Mouse (Mus musculus) megakaryocyte, embryonic 14.5 days (primary cell): ENCODE results near the gene Ncoa3. TPM values are rescaled to one million over a fixed set of nuclear protein-coding genes. Genes with fewer than 3 reads are reported as not detected.
"Not testable (repeated sequence)": the region's sequence is repeated elsewhere in the genome, so short reads cannot be mapped to it uniquely, and the experiment has no call there.

Experiments used
- H3K27me3 ChIP-seq: replicated peaks from 2 replicates; pipeline ENCODE3; 2012; ENCODE audit warnings: inconsistent platforms
- H3K36me3 ChIP-seq: replicated peaks from 2 replicates; pipeline ENCODE3; 2012; ENCODE audit warnings: low read length, inconsistent platforms, mixed read lengths
- H3K4me1 ChIP-seq: 2 replicates; pipeline ENCODE4 v1.6.1; 2012; ENCODE audit warnings: inconsistent platforms
- H3K4me3 ChIP-seq: replicated peaks from 2 replicates; pipeline ENCODE3; 2012; ENCODE audit warnings: moderate library complexity, mild to moderate bottlenecking, inconsistent platforms
- H3K9me3 ChIP-seq: 2 replicates; pipeline ENCODE4 v1.6.1; 2012; ENCODE audit warnings: inconsistent platforms
- FLI1 ChIP-seq: IDR thresholded peaks from 2 replicates; pipeline ENCODE4 v1.6.1; 2012; ENCODE audit warnings: low read length, inconsistent platforms, mixed read lengths
- GATA1 ChIP-seq: IDR thresholded peaks from 3 replicates; pipeline ENCODE4 v1.6.1; 2012; ENCODE audit warnings: mixed read lengths, low read length, inconsistent platforms, borderline replicate concordance
- polyA plus RNA-seq: library from polyadenylated mRNA; stranded (reverse); fragments of >175 nt; gene quantifications from 2 replicates; pipeline ENCODE4 v1.2.3, GENCODE M21; 2012; ENCODE audit warnings: low replicate concordance; ENCODE audit not compliant: insufficient read depth

Gene Ncoa3
- polyA plus RNA-seq, 1 experiment = 35.4 TPM

- Histone ChIP-seq H3K36me3 (no peaks in the 10 kb centered on the region), H3K27me3 (peaks cover 44% of the 10 kb centered on the region), H3K4me3 (peak overlapping the region; percentile 84), H3K9me3 (no peaks in the 10 kb centered on the region), H3K4me1 (peaks cover 60% of the 10 kb centered on the region)
- TF ChIP-seq GATA1 (no peak), FLI1 (no peak)
Observed at GRCm38 (mm10) chr2:166079961-166080885, 87.8 kb downstream of the Ncoa3 start.

- peaks cover 50% of the 10 kb centered on the region for H3K27me3 ChIP-seq
- TF ChIP-seq GATA1 (no peak), FLI1 (no peak)
- peaks cover 56% of the 10 kb centered on the region for H3K4me1 ChIP-seq
- no peaks in the 10 kb centered on the region for H3K9me3 ChIP-seq
- H3K4me3 ChIP-seq = peak overlapping the region; percentile 84
- no peaks in the 10 kb centered on the region for H3K36me3 ChIP-seq
Observed at GRCm38 (mm10) chr2:166080967-166081750, 88.7 kb downstream of the Ncoa3 start.

DNA sequence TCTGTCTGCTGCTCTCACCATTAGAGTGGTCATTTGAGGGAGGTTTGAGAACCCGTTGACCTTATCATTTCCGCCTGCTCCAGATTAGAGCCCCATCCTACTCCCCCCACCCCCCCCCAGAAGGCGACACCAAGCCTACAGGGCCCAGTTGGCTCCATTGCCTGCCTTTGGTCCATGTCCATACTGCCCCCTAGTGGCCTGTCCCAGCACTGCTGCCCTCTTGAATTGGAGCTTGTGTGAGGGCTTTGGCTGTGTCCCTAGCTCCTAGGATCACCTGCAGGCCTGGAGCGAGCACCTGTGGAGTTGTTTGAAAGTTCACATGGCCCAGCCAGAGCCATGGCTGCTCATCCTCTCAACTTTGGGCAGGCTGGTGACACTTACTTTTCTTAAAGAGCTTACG, 89.8 kb downstream of the Ncoa3 start:
- Histone ChIP-seq H3K36me3 (no peaks in the 10 kb centered on the region), H3K4me3 (no peak overlapping the region), H3K9me3 (no peaks in the 10 kb centered on the region), H3K4me1 (peaks cover 50% of the 10 kb centered on the region), H3K27me3 (peaks cover 50% of the 10 kb centered on the region)
- TF ChIP-seq GATA1 (no peak), FLI1 (no peak)

GRCm38 (mm10) chr2:166082661-166083060, 90.2 kb downstream of the Ncoa3 start:
- Histone ChIP-seq H3K4me3 (no peak overlapping the region), H3K36me3 (no peaks in the 10 kb centered on the region), H3K27me3 (peaks cover 47% of the 10 kb centered on the region), H3K9me3 (no peaks in the 10 kb centered on the region), H3K4me1 (peaks cover 47% of the 10 kb centered on the region)
- TF ChIP-seq FLI1 (no peak), GATA1 (no peak)

DNA sequence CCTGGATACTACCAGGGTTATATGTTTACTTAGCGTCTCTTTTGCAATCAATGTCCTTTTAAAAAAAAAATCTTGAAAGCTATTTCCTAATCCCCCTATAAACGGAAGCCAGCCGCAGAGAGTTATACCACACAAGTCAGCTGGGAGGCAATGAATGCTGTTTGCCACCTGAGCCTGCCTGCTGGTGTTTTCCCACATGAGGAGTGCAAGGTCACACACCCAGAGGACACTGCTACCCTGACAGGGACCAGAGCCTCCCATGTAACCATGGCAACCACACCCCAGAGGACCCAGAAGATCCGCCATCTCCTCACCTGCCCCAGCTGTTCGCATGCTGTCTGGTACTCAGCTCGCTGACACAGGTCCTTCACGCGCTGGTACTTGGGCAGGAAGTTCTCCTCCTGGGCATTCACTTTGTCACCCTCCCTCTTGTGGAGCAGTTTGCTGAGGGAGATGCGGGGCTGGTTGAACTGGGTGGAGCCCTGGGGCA, 91.2 kb downstream of the Ncoa3 start:
- TF ChIP-seq FLI1 (no peak), GATA1 (no peak)
- H3K9me3 ChIP-seq = no peaks in the 10 kb centered on the region
- peaks cover 43% of the 10 kb centered on the region for H3K27me3 ChIP-seq
- H3K4me1 ChIP-seq = peaks cover 46% of the 10 kb centered on the region
- H3K4me3 ChIP-seq = no peak overlapping the region
- H3K36me3 ChIP-seq = no peaks in the 10 kb centered on the region

- Histone ChIP-seq H3K9me3 (no peaks in the 10 kb centered on the region), H3K27me3 (peaks cover 38% of the 10 kb centered on the region), H3K36me3 (no peaks in the 10 kb centered on the region), H3K4me1 (peaks cover 40% of the 10 kb centered on the region), H3K4me3 (no peak overlapping the region)
- TF ChIP-seq GATA1 = no peak
- no peak for TF ChIP-seq FLI1
Observed at GRCm38 (mm10) chr2:166084111-166084510, 91.7 kb downstream of the Ncoa3 start.

DNA sequence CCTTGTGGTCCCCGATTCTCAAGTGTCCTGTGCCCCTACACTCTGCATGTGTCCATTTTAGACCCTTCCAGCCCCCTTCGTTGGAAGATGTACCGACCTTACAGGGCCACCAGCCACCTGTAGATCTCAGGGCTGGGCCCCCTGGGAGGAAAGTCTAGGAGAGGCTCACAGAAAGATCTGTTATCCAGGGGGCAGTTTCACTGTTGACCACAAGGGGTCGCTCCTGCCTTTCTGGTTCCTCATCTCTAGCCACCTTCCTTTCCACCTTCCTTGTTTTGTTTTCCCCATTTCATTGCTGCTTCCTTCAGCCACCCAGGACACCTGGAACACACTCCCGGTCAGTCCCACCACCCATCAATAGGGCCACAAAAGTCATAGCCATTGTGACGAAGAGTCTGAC, 92.5 kb downstream of the Ncoa3 start:
- H3K4me3 ChIP-seq, H3K9me3 ChIP-seq, H3K36me3 ChIP-seq: not testable (repeated sequence)
- peaks cover 39% of the 10 kb centered on the region for H3K27me3 ChIP-seq
- peaks cover 33% of the 10 kb centered on the region for H3K4me1 ChIP-seq

DNA sequence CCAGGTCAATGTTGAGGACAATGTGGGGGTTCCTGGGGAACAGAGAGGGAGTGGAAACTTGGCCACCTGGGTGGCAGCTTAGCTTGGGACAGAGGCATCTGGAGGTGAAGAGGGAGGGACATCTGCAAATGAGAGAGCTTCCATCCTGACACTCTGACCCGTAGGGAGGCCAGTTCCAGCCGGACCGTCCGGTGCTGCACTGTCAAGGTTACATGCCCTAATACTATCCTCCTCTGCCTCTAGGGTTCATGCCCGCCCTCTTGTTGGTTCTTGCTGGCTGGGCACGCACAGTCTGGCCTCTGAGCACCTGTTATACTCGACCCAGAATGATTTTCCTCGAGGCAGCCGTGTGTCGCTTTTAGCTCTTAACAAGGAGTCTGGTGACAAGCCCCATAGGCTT, 93.3 kb downstream of the Ncoa3 start:
- peaks cover 45% of the 10 kb centered on the region for H3K27me3 ChIP-seq
- H3K36me3 ChIP-seq = no peaks in the 10 kb centered on the region

DNA sequence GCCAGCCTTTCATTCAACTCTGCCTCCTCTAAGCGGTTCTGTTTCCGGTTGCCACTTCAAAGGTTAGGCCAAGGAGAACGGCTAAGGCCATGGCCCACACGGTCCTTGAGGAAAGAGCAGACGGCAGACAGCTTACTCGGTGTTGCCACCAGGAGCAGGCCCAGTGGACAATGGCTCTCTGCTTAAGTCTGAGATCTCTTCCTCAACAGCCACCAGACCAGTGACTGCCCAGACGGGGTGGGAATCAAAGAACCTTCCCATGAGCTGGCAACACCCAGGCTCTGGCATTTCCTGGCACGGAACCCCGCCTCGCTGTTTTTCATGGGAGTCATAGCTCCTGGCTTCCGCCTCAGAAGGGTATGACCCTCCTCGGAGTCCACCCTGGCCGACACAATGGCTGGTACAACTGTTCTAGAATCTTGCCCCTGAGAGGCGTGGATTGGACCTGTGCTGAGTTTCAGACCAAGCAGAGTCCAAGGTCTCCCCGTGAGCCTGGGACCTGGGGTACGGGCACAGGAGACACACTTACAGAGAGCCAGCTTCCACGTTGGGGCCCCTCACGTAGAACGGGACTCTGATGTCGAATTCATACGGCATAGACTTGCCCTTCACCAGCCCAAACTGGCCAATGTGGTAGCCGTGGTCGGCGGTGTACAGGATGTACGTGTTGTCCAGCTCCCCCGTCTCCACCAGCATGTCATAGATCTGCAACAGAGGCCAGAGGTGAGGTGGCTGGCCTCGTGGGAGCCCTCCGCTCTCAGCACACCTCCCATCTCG, 94.2 kb downstream of the Ncoa3 start:
- Histone ChIP-seq H3K27me3 (peaks cover 54% of the 10 kb centered on the region), H3K9me3 (no peaks in the 10 kb centered on the region), H3K36me3 (no peaks in the 10 kb centered on the region), H3K4me3 (no peak overlapping the region), H3K4me1 (peaks cover 25% of the 10 kb centered on the region)
- TF ChIP-seq GATA1 = no peak
- TF ChIP-seq FLI1 = no peak

More for the DNA sequence above, 93.3 kb downstream of the Ncoa3 start:
- TF ChIP-seq GATA1 (no peak), FLI1 (no peak)
- H3K9me3 ChIP-seq = no peaks in the 10 kb centered on the region
- peaks cover 32% of the 10 kb centered on the region for H3K4me1 ChIP-seq
- H3K4me3 ChIP-seq = no peak overlapping the region
